Mouse (Mus musculus): Measurements from ENCODE around the gene Pla2g2d. TPM values are rescaled to one million over a fixed set of nuclear protein-coding genes. Genes with fewer than 3 reads are reported as not detected.

Pla2g2d gene
- polyA plus RNA-seq, 1 experiment from 2014 or later: 0.21 TPM

- Histone ChIP-seq H3K4me2 (replicated peaks; ENCODE audit: low read depth) (no peak overlapping the region), H3K4me1 (replicated peaks; ENCODE audit: control insufficient read depth, insufficient read depth) (no peaks in the 10 kb centered on the region), H3K9ac (ENCODE audit: low read length) (0 out of 2 replicates have a peak overlapping the region, but pooled peaks have one; percentile 13), H3K27me3 (ENCODE audit: control insufficient read depth, insufficient read depth, low read length) (no peaks in the 10 kb centered on the region), H3K4me3 (ENCODE audit: low read depth, low read length) (no peak overlapping the region), H3K36me3 (ENCODE audit: control insufficient read depth, insufficient read depth, low read length) (no peaks in the 10 kb centered on the region), H3K9me3 (ENCODE audit: control insufficient read depth, low read length) (no peaks in the 10 kb centered on the region), H3K27ac (replicated peaks) (no peak overlapping the region)
- DNase-seq (ENCODE audit: low spot score): no peak
- no peak for ATAC-seq (ENCODE audit: low FRiP score, low TSS enrichment)
- WGBS: 38% methylated on average over 4 of the region's 4 CpGs
- no peak for TF ChIP-seq CTCF (IDR thresholded peaks at IDR 0.05; ENCODE audit: low read depth)
- TF ChIP-seq EP300 (optimal IDR thresholded peaks at IDR 0.05): no peak
Measured at GRCm38 (mm10) chr4:138786141-138786540, 10.6 kb downstream of the Pla2g2d start.

- DNase-seq (ENCODE audit: low spot score) (no peak), ATAC-seq (ENCODE audit: low FRiP score, low TSS enrichment) (no peak)
- Histone ChIP-seq H3K4me3 (ENCODE audit: low read depth, low read length) (no peak overlapping the region), H3K36me3 (ENCODE audit: control insufficient read depth, insufficient read depth, low read length) (no peaks in the 10 kb centered on the region), H3K4me1 (replicated peaks; ENCODE audit: control insufficient read depth, insufficient read depth) (no peaks in the 10 kb centered on the region; the same call in 1 of the 2 replicates), H3K9ac (ENCODE audit: low read length) (no peak overlapping the region), H3K4me2 (replicated peaks; ENCODE audit: low read depth) (no peak overlapping the region), H3K27ac (replicated peaks) (no peak overlapping the region), H3K27me3 (ENCODE audit: control insufficient read depth, insufficient read depth, low read length) (no peaks in the 10 kb centered on the region), H3K9me3 (ENCODE audit: control insufficient read depth, low read length) (no peaks in the 10 kb centered on the region)
- WGBS: 64% methylated on average over 4 of the region's 4 CpGs
- TF ChIP-seq CTCF (IDR thresholded peaks at IDR 0.05; ENCODE audit: low read depth) (no peak), EP300 (optimal IDR thresholded peaks at IDR 0.05) (no peak)
Measured at GRCm38 (mm10) chr4:138788381-138788780, 12.8 kb downstream of the Pla2g2d start.

DNA sequence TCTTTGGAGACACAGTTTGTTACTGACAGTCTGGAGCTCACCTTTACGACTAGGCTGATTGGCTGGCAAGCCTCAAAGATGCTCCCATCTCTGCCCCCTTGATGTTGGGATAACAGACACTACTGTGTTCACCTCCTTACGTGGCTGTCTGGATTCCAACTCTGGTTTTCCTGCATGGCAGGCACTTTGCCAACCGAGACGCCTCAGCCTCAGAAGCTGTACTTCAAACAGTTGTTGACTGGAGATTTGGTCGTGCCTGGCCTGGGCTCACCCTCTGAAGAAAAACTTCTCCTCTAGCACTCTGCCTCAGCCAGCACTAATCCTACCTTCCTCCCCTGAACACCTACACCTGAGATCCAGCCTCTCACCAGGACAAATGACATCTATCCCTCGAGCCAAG is 15.9 kb downstream of the Pla2g2d start:
- Histone ChIP-seq H3K9ac (ENCODE audit: low read length) (no peak overlapping the region), H3K36me3 (ENCODE audit: control insufficient read depth, insufficient read depth, low read length) (no peaks in the 10 kb centered on the region), H3K9me3 (ENCODE audit: control insufficient read depth, low read length) (no peaks in the 10 kb centered on the region), H3K4me3 (ENCODE audit: low read depth, low read length) (no peak overlapping the region), H3K27me3 (ENCODE audit: control insufficient read depth, insufficient read depth, low read length) (no peaks in the 10 kb centered on the region), H3K4me1 (replicated peaks; ENCODE audit: control insufficient read depth, insufficient read depth) (no peaks in the 10 kb centered on the region; the same call in 1 of the 2 replicates), H3K4me2 (replicated peaks; ENCODE audit: low read depth) (no peak overlapping the region), H3K27ac (replicated peaks) (no peak overlapping the region)
- TF ChIP-seq EP300 (optimal IDR thresholded peaks at IDR 0.05): no peak
- TF ChIP-seq CTCF (IDR thresholded peaks at IDR 0.05; ENCODE audit: low read depth): no peak
- WGBS: 50% methylated on average over 6 of the region's 6 CpGs
- no peak for ATAC-seq (ENCODE audit: low FRiP score, low TSS enrichment)
- DNase-seq (ENCODE audit: low spot score): no peak

DNA sequence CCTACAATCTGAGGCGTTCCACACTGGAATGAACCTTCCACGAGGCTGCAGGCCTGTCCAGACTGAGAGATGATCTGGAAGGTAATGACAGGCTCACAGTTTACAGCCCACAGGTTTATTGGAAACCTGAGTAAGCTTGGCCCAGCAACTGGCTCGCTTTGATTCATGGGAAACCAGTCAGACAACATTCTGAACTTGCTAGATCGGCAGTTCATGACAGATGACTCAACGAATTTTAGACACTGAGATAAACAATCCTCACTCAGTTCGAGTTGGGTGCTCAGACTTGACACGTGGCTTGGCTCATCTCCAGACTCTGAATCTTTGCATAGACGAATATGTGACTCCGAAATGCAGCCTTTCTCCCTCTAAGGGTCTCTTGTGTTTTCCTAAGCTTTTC is 17.1 kb downstream of the Pla2g2d start:
- ATAC-seq (ENCODE audit: low FRiP score, low TSS enrichment): peak; percentile 45; the same call in 1 of the 2 replicates
- H3K9me3 ChIP-seq (ENCODE audit: control insufficient read depth, low read length): no peaks in the 10 kb centered on the region
- no peak overlapping the region for H3K4me3 ChIP-seq (ENCODE audit: low read depth, low read length)
- H3K4me2 ChIP-seq (replicated peaks; ENCODE audit: low read depth): no peak overlapping the region
- peak; percentile 44 for DNase-seq (ENCODE audit: low spot score)
- H3K36me3 ChIP-seq (ENCODE audit: control insufficient read depth, insufficient read depth, low read length): no peaks in the 10 kb centered on the region
- peak overlapping the region; percentile 8; the same call in 1 of the 2 replicates for H3K9ac ChIP-seq (ENCODE audit: low read length)
- no peaks in the 10 kb centered on the region; the same call in 1 of the 2 replicates for H3K4me1 ChIP-seq (replicated peaks; ENCODE audit: control insufficient read depth, insufficient read depth)
- H3K27me3 ChIP-seq (ENCODE audit: control insufficient read depth, insufficient read depth, low read length): no peaks in the 10 kb centered on the region
- TF ChIP-seq CTCF (IDR thresholded peaks at IDR 0.05; ENCODE audit: low read depth): no peak
- TF ChIP-seq EP300 (optimal IDR thresholded peaks at IDR 0.05): no peak
- H3K27ac ChIP-seq (replicated peaks): peak overlapping the region; percentile 35; the same call in 1 of the 2 replicates
- 14% methylated on average over 9 of the region's 9 CpGs for WGBS

DNA sequence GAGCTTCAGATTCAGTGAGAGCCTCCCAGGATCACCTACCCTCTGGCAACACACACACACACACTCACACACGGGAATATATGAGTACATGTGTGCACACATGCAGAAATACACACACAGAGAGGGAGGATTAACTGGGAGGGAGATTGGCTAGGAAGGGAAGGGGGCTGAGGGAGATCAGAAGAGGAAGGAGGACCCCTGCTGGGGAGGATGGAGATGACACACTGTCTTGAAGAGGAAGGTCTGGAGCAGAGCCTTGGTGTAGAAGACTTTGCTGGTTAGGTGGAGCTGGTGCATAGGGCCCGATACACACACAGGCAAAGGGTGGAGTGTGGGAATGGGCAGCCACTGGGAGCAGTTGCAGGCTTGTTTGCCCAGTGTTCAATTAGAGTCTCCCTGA is 17.7 kb downstream of the Pla2g2d start:
- H3K27me3 ChIP-seq (ENCODE audit: control insufficient read depth, insufficient read depth, low read length): no peaks in the 10 kb centered on the region
- 49% methylated on average over 2 of the region's 2 CpGs for WGBS
- peak; percentile 69 for ATAC-seq (ENCODE audit: low FRiP score, low TSS enrichment)
- H3K36me3 ChIP-seq (ENCODE audit: control insufficient read depth, insufficient read depth, low read length): no peaks in the 10 kb centered on the region
- H3K9ac ChIP-seq (ENCODE audit: low read length): no peak overlapping the region
- no peaks in the 10 kb centered on the region for H3K9me3 ChIP-seq (ENCODE audit: control insufficient read depth, low read length)
- peak; percentile 79 for TF ChIP-seq CTCF (IDR thresholded peaks at IDR 0.05; ENCODE audit: low read depth)
- TF ChIP-seq EP300 (optimal IDR thresholded peaks at IDR 0.05): no peak
- H3K4me2 ChIP-seq (replicated peaks; ENCODE audit: low read depth): no peak overlapping the region
- peak; percentile 57 for DNase-seq (ENCODE audit: low spot score)
- H3K27ac ChIP-seq (replicated peaks): no peak overlapping the region
- no peak overlapping the region for H3K4me3 ChIP-seq (ENCODE audit: low read depth, low read length)
- H3K4me1 ChIP-seq (replicated peaks; ENCODE audit: control insufficient read depth, insufficient read depth): no peaks in the 10 kb centered on the region; the same call in 1 of the 2 replicates

- Histone ChIP-seq H3K9me3 (ENCODE audit: control insufficient read depth, low read length) (no peaks in the 10 kb centered on the region), H3K4me3 (ENCODE audit: low read depth, low read length) (no peak overlapping the region), H3K4me2 (replicated peaks; ENCODE audit: low read depth) (no peak overlapping the region), H3K27ac (replicated peaks) (no peak overlapping the region), H3K4me1 (replicated peaks; ENCODE audit: control insufficient read depth, insufficient read depth) (no peaks in the 10 kb centered on the region; the same call in 1 of the 2 replicates), H3K27me3 (ENCODE audit: control insufficient read depth, insufficient read depth, low read length) (no peaks in the 10 kb centered on the region), H3K36me3 (ENCODE audit: control insufficient read depth, insufficient read depth, low read length) (no peaks in the 10 kb centered on the region), H3K9ac (ENCODE audit: low read length) (no peak overlapping the region)
- 89% methylated on average over 6 of the region's 6 CpGs for WGBS
- ATAC-seq (ENCODE audit: low FRiP score, low TSS enrichment) (no peak), DNase-seq (ENCODE audit: low spot score) (no peak)
- TF ChIP-seq CTCF (IDR thresholded peaks at IDR 0.05; ENCODE audit: low read depth) (no peak), EP300 (optimal IDR thresholded peaks at IDR 0.05) (no peak)
Measured at GRCm38 (mm10) chr4:138794344-138794743, 18.8 kb downstream of the Pla2g2d start.
